ENCODE assay signal across 8 mouse cellular contexts in the genomic region with DNA sequence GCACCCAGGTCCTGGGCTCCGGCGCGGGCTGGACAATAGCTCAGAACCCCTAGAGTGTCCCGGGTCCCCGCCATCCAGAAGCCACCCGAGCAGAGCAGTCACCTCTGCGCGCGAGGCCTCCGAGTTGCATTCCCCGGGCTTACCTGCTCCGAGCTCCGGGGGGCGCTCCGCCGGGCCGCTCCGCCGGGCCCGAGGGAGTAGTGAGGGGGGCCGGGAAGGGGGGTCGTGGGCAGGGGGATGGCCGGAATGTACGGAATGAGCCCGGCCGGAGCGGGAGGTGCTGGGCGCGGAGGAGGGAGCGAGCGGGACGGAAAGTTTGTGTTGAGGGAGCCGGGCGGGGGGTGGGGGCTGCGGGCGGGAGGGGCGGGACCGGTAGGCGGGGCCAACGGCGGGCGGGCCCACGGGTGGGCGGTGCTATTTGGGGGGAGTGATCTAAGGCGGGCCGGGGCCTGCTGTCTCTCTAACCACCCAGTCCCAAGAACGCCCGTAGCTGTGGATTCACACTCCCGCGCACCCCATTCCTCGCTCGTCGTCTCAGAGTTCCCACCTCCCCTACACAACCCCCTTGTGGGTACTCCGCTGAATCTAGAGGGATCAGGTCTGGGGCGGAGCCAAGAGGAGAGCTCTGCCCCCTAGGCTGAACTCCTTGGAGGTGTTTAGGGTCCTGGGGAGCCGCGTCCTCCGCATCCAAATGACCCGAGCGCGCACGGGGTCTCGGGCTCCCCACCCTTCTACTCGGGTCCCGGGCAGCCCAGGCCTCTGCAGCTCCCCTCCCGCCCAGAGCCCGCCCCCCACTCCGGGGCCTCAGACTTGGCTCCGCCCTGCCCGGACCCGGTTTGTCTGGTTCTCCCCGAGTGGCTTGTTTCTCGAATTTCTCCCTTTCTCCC. TPM values are rescaled to one million over a fixed set of nuclear protein-coding genes. Genes with fewer than 3 reads are reported as not detected.
DNase-seq lines count a peak whose midpoint lies in the region.

A gene (minus strand): TSS at position 352 of the 887 bp plus-strand sequence.

- peaks cover 3% of the 10 kb centered on the region; the same call in 1 of the 2 replicates for H3K36me3 ChIP-seq in heart, embryonic 10.5 days

- peak; percentile 47 to 58 for DNase-seq in layer of hippocampus, postnatal 14 days (ENCODE audit: low spot score in 2 of 2)
- no peak for DNase-seq in layer of hippocampus, adult 8-10 months (ENCODE audit: low spot score in 2 of 2)
- peak; percentile 96 for DNase-seq in embryo, embryonic 9.5 days (ENCODE audit: extremely low spot score)
- DNase-seq in heart, embryonic 10.5 days (ENCODE audit: low spot score) = peak; percentile 95
- DNase-seq in kidney, adult 9 months = peak; percentile 80
- peak; percentile 85 for DNase-seq in lung, postnatal 10 days
- peak; percentile 79 for DNase-seq in retina, embryonic 14.5 days (ENCODE audit: low spot score)
- DNase-seq in urinary bladder, postnatal 36 days (ENCODE audit: low spot score in 2 of 2) = peak; percentile 75 to 83

- H3K9me3 ChIP-seq in heart, embryonic 10.5 days = no peaks in the 10 kb centered on the region

- peak within 1 kb of the TSS; percentile 91 for H3K4me3 ChIP-seq in heart, embryonic 10.5 days

- H3K27me3 ChIP-seq in heart, embryonic 10.5 days (ENCODE audit: insufficient read depth, poor library complexity, severe bottlenecking) = peaks cover 33% of the 10 kb centered on the region

- under 1% methylated on average over 68 of the region's 73 CpGs for WGBS in heart, embryonic 10.5 days

- H3K27ac ChIP-seq in heart, embryonic 10.5 days = peak within 1 kb of the TSS; percentile 96

- peaks cover 57% of the 10 kb centered on the region for H3K4me1 ChIP-seq in heart, embryonic 10.5 days

RNA-seq across cellular contexts. Expression of the gene that starts here (rescaled TPM):
- total RNA-seq in layer of hippocampus, postnatal 14 days (2021) = 1 to 10 TPM; 5.1 to 5.7 TPM
- 1 to 10 TPM; 2.6 to 6.5 (median 4.6) TPM for total RNA-seq in layer of hippocampus, adult 8-10 months (2022)
- 6.3 and 6.5 TPM in 2 replicates for polyA plus RNA-seq in heart, embryonic 10.5 days (2016; fragmentation: Nextera tagmentation; extraction: Ambion mirVana)

Comparison
In these comparisons a context has a peak if more than half of its experiments do, and no peak if none do; other contexts are left out.
1. DNase-seq: peak in layer of hippocampus, postnatal 14 days (2 of 2), embryo, embryonic 9.5 days (single experiment), heart, embryonic 10.5 days (single experiment), kidney, adult 9 months (single experiment), lung, postnatal 10 days (single experiment), retina, embryonic 14.5 days (single experiment) and urinary bladder, postnatal 36 days (2 of 2); none in layer of hippocampus, adult 8-10 months (0 of 2).